Mouse (Mus musculus) brain, adult 2 months (tissue): Measurements from ENCODE around the gene Fstl1.

Experiments
- DNase-seq: peaks from one replicate; pipeline ENCODE4 v3.0.0; 2011; ENCODE audit warnings: low read depth, low spot score

Fstl1 gene

DNA sequence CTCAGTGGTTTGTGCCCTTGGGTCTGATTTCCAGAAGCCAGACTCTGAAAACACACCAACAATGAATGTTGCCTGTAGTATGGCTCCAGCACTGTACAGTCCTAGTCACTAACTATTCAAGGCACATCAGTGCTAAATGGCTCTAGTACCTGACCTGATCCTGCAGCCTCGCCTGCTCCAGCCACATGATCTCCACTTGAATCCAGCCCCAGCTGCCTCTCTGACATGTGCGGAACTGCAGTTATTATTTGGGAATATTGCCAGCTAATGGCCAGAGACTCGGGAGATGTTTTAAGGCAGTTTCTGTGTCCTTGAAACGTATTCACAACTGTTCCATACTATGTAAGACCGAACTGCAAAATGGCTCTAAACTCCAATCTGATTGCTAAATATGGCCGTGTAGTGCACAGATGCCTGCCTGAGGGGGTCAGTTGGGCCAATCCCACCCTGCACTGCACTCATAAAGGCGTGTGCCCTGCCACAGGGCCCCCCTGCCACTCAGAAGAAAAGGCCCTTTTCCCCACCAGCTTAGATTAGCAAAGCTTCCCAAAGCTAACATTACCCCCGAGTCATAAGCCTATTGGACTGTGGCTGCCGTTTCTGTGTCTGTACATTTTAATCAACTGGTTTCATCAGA lies 11.0 kb downstream of the Fstl1 start:
- no peak for DNase-seq

GRCm38 (mm10) chr16:37788367-37789014 lies 11.8 kb downstream of the Fstl1 start:
- peak; percentile 71 for DNase-seq

GRCm38 (mm10) chr16:37789015-37789381 lies 12.3 kb downstream of the Fstl1 start:
- DNase-seq = no peak

- DNase-seq = peak; percentile 39
Observed at GRCm38 (mm10) chr16:37789394-37789920, 12.8 kb downstream of the Fstl1 start.

- DNase-seq = no peak
Observed at GRCm38 (mm10) chr16:37790008-37790780, 13.5 kb downstream of the Fstl1 start.

GRCm38 (mm10) chr16:37790781-37791175 lies 14.1 kb downstream of the Fstl1 start:
- DNase-seq = no peak

DNA sequence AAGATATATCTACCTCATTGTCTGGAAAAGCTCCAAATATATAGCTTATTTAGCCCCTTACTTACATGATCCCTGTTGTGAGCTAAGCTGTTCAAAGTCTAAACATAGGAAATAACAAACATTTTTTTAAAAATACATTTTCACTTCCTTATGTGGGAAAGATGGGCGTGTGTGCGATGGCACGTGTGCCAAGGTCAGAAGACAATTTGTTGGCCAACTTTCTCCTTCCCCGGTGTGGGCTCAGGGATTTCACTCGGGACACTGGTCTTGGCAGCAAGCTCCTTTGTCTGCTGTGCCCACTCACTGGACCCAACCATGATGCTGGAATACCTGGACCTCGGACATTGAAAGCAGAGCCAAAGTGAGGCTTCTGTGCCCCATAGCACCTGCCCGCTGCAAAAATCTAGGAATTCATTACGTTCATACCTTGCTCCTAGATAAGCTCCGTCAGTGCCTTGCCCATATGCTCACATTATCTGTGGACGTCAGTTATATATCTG lies 19.0 kb downstream of the Fstl1 start:
- no peak for DNase-seq

- DNase-seq = no peak
Observed at GRCm38 (mm10) chr16:37796270-37796669, 19.6 kb downstream of the Fstl1 start.

DNA sequence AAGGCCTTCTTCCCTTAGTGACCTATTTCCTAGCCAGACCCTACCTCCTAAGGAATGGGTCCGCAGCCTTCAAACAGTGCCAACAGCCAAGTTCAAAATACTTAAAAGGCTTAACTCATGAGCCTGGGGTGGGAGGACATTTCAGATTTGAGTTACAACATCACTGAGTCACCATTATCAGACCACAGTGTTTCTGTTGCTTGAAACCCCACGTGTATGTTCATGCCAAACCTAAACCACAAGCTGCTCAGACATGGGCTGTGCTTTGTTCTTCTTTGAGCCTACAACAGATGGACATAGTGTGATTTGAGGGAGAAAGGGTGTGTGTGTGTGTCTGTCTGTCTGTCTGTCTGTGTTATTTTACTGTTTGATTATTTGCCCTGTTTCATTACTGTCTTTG lies 24.4 kb downstream of the Fstl1 start:
- peak; percentile 42 for DNase-seq

- DNase-seq = peak; percentile 90
Observed at GRCm38 (mm10) chr16:37802686-37803295, 26.1 kb downstream of the Fstl1 start.

DNA sequence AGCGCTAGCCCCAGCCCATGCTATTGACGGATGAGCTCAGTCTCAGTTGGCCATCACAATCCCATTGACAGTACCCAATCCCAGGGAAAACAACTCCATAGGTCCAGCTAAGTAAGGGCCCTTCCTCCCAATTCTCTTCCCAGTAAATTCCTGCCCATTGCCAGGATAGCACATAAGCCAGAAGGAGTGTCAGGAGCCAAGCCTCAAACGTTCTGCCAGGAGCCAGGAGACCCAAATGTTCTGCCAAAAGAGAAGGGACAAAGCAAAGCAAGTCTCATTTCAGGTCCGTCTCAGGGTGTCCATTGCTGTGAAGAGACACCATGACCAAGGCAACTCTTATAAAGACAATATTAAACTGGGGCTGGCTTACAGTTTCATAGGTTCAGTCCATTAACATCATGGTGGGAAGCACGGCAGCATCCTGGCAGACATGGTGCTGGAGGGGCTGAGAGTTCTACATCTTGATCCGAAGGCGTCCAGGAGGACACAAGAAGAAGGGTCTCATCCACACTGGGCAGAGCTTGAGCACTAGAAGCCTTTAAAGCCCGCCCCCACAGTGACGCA lies 26.8 kb downstream of the Fstl1 start:
- DNase-seq = peak; percentile 37

- no peak for DNase-seq
Observed at GRCm38 (mm10) chr16:37805746-37806495, 29.2 kb downstream of the Fstl1 start.

GRCm38 (mm10) chr16:37807269-37807668 lies 30.6 kb downstream of the Fstl1 start:
- DNase-seq = peak; percentile 34

DNA sequence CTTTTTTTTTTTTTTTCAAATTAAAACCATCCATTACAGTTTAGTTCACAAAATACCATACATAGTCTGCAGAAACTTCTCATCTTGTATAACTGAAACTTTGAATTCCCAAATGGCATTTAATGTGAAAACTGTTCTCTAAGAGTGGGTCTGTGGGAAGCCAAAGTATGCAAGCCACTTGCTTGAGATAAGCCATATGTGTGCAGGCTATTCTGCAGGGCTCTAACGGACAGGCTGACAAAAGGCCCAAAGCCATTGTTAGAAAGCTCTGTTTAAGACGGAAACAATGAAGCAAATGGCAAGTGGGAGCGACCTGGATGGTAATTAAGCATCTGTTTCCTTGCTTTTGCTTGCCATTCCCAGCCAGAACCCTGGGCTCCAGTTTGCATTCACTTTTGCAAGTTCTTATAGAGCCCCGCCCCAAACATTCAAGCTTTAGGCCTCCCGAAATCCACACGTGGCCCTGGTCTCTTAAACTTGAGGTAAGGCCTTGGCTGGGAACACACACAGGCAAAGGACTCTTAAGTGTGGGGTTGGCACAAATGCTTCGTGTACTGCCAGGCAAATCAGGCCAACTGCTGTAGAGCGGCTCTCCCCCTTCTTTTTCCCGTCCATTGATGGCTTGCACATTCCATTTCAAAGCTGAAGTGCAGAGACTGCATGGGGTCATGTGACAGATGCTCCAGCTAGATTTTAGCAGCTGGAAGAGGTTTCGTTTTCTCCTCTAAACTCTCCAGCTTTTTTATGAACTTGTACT lies 32.4 kb downstream of the Fstl1 start:
- peak; percentile 43 for DNase-seq

GRCm38 (mm10) chr16:37809623-37809992 lies 32.9 kb downstream of the Fstl1 start:
- no peak for DNase-seq

GRCm38 (mm10) chr16:37811874-37812273 lies 35.2 kb downstream of the Fstl1 start:
- DNase-seq = no peak

GRCm38 (mm10) chr16:37812474-37812886 lies 35.8 kb downstream of the Fstl1 start:
- peak; percentile 96 for DNase-seq

DNA sequence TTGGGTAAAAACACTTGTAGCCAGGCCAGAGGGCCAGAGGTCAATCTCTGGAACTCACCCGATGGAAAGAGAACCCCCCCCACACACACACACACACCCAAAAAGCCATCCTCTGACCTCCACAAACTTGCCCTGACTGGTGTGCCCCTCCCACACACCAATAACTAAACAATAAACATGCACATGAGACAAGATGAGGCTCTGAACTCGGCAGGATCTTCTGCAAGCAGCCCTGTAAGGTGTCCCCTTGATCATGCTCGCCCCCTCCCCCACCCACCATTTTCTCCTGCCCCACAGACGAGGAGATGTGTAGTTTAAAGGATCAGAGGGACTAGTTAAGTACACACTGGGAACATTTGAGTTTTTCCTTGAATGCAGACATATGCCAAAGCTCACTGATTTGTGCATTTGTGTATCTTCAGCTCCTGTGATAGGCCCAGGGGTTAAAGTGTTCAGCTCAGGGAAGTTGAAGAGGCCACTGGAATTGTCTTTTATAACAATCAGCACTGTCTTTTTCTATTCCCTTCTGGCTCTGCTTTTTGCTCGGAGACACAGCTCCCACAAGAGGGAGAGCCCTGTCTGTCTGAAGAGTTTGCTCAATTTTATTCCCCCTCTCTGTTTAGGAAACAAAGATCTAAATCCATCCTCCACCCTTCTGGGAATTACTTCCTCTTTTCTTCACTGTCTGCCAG lies 37.2 kb downstream of the Fstl1 start:
- DNase-seq = no peak

- peak; percentile 95 for DNase-seq
Observed at GRCm38 (mm10) chr16:37814383-37814971, 37.8 kb downstream of the Fstl1 start.
